Mouse (Mus musculus): Measurements from ENCODE around the gene Crip1. TPM values are rescaled to one million over a fixed set of nuclear protein-coding genes. Genes with fewer than 3 reads are reported as not detected.
"Not testable (repeated sequence)": the region's sequence is repeated elsewhere in the genome, so short reads cannot be mapped to it uniquely, and the experiment has no call there.

The Crip1 gene
- polyA plus RNA-seq, 1 experiment from 2014 or later = 181 TPM

- Histone ChIP-seq H3K4me3 (ENCODE audit: low read depth, low read length) (peak overlapping the region; percentile 4), H3K4me2 (ENCODE audit: low read depth, low read length) (peak overlapping the region; percentile 53), H3K27me3 (ENCODE audit: insufficient read depth, low read length) (peaks cover 29% of the 10 kb centered on the region), H3K9me3 (ENCODE audit: low read length) (no peaks in the 10 kb centered on the region), H3K36me3 (replicated peaks; ENCODE audit: insufficient read depth, low read length) (no peaks in the 10 kb centered on the region), H3K27ac (ENCODE audit: low read depth) (no peak overlapping the region), H3K9ac (replicated peaks) (no peak overlapping the region), H3K4me1 (ENCODE audit: insufficient read depth) (peaks cover 10% of the 10 kb centered on the region; the same call in 1 of the 2 replicates)
- TF ChIP-seq EP300 (IDR thresholded peaks at IDR 0.05; ENCODE audit: low read depth) = no peak
- peak; percentile 81 for TF ChIP-seq CTCF (IDR thresholded peaks at IDR 0.05; ENCODE audit: low read depth)
- ATAC-seq (peak; percentile 62), DNase-seq (peak; percentile 81)
- WGBS (ENCODE audit: insufficient replicate concordance) = 5% methylated on average over 56 of the region's 56 CpGs
Measured at GRCm38 (mm10) chr12:113187584-113188295, 41.6 kb downstream of the Crip1 start.

- no peak for TF ChIP-seq CTCF (IDR thresholded peaks at IDR 0.05; ENCODE audit: low read depth)
- no peak for TF ChIP-seq EP300 (IDR thresholded peaks at IDR 0.05; ENCODE audit: low read depth)
- Histone ChIP-seq H3K36me3 (replicated peaks; ENCODE audit: insufficient read depth, low read length) (no peaks in the 10 kb centered on the region), H3K27me3 (ENCODE audit: insufficient read depth, low read length) (peaks cover 29% of the 10 kb centered on the region), H3K9me3 (ENCODE audit: low read length) (no peaks in the 10 kb centered on the region), H3K4me1 (ENCODE audit: insufficient read depth) (peaks cover 10% of the 10 kb centered on the region; the same call in 1 of the 2 replicates), H3K9ac (replicated peaks) (no peak overlapping the region), H3K27ac (ENCODE audit: low read depth) (no peak overlapping the region), H3K4me2 (ENCODE audit: low read depth, low read length) (no peak overlapping the region), H3K4me3 (ENCODE audit: low read depth, low read length) (no peak overlapping the region; the same call in 1 of the 2 replicates)
- DNase-seq (no peak), ATAC-seq (no peak)
- WGBS (ENCODE audit: insufficient replicate concordance) = 89% methylated on average over 51 of the region's 51 CpGs
Measured at GRCm38 (mm10) chr12:113188349-113189055, 42.4 kb downstream of the Crip1 start.

GRCm38 (mm10) chr12:113193423-113193822, 47.3 kb downstream of the Crip1 start:
- ATAC-seq (no peak), DNase-seq (no peak)
- H3K36me3 ChIP-seq (replicated peaks; ENCODE audit: insufficient read depth, low read length) = no peaks in the 10 kb centered on the region
- no peak overlapping the region for H3K4me2 ChIP-seq (ENCODE audit: low read depth, low read length)
- no peak overlapping the region for H3K9ac ChIP-seq (replicated peaks)
- WGBS (ENCODE audit: insufficient replicate concordance) = 33% methylated on average over 2 of the region's 2 CpGs
- no peak overlapping the region for H3K4me3 ChIP-seq (ENCODE audit: low read depth, low read length)
- TF ChIP-seq CTCF (IDR thresholded peaks at IDR 0.05; ENCODE audit: low read depth) (no peak), EP300 (IDR thresholded peaks at IDR 0.05; ENCODE audit: low read depth) (no peak)
- H3K27me3 ChIP-seq (ENCODE audit: insufficient read depth, low read length) = no peaks in the 10 kb centered on the region
- H3K9me3 ChIP-seq (ENCODE audit: low read length) = no peaks in the 10 kb centered on the region; the same call in 1 of the 2 replicates
- no peaks in the 10 kb centered on the region for H3K4me1 ChIP-seq (ENCODE audit: insufficient read depth)
- no peak overlapping the region for H3K27ac ChIP-seq (ENCODE audit: low read depth)

- H3K36me3 ChIP-seq (replicated peaks; ENCODE audit: insufficient read depth, low read length); H3K4me3 ChIP-seq (ENCODE audit: low read depth, low read length); H3K9ac ChIP-seq (replicated peaks); DNase-seq; ATAC-seq; H3K27me3 ChIP-seq (ENCODE audit: insufficient read depth, low read length); H3K27ac ChIP-seq (ENCODE audit: low read depth); H3K4me1 ChIP-seq (ENCODE audit: insufficient read depth); H3K4me2 ChIP-seq (ENCODE audit: low read depth, low read length); H3K9me3 ChIP-seq (ENCODE audit: low read length): not testable (repeated sequence)
- WGBS (ENCODE audit: insufficient replicate concordance) = 93% methylated on average over 3 of the region's 6 CpGs
Measured at GRCm38 (mm10) chr12:113199132-113199531, 53.0 kb downstream of the Crip1 start.

- Histone ChIP-seq H3K27me3 (ENCODE audit: insufficient read depth, low read length) (no peaks in the 10 kb centered on the region), H3K27ac (ENCODE audit: low read depth) (no peak overlapping the region), H3K4me2 (ENCODE audit: low read depth, low read length) (no peak overlapping the region), H3K36me3 (replicated peaks; ENCODE audit: insufficient read depth, low read length) (no peaks in the 10 kb centered on the region), H3K9me3 (ENCODE audit: low read length) (no peaks in the 10 kb centered on the region), H3K4me1 (ENCODE audit: insufficient read depth) (no peaks in the 10 kb centered on the region), H3K4me3 (ENCODE audit: low read depth, low read length) (no peak overlapping the region), H3K9ac (replicated peaks) (no peak overlapping the region)
- WGBS (ENCODE audit: insufficient replicate concordance) = 82% methylated on average over 4 of the region's 4 CpGs
- TF ChIP-seq CTCF (IDR thresholded peaks at IDR 0.05; ENCODE audit: low read depth) (no peak), EP300 (IDR thresholded peaks at IDR 0.05; ENCODE audit: low read depth) (no peak)
- DNase-seq = no peak
- ATAC-seq = no peak
Measured at GRCm38 (mm10) chr12:113201301-113201700, 55.2 kb downstream of the Crip1 start.

GRCm38 (mm10) chr12:113202008-113202407, 55.9 kb downstream of the Crip1 start:
- no peak overlapping the region for H3K9ac ChIP-seq (replicated peaks)
- DNase-seq (no peak), ATAC-seq (no peak)
- H3K27ac ChIP-seq (ENCODE audit: low read depth) = no peak overlapping the region
- no peaks in the 10 kb centered on the region for H3K36me3 ChIP-seq (replicated peaks; ENCODE audit: insufficient read depth, low read length)
- H3K4me1 ChIP-seq (ENCODE audit: insufficient read depth) = no peaks in the 10 kb centered on the region
- TF ChIP-seq EP300 (IDR thresholded peaks at IDR 0.05; ENCODE audit: low read depth) (no peak), CTCF (IDR thresholded peaks at IDR 0.05; ENCODE audit: low read depth) (no peak)
- H3K4me2 ChIP-seq (ENCODE audit: low read depth, low read length) = no peak overlapping the region
- no peak overlapping the region for H3K4me3 ChIP-seq (ENCODE audit: low read depth, low read length)
- H3K27me3 ChIP-seq (ENCODE audit: insufficient read depth, low read length) = no peaks in the 10 kb centered on the region
- H3K9me3 ChIP-seq (ENCODE audit: low read length) = no peaks in the 10 kb centered on the region

Other genes with a start within 250 kb of the Crip1 start
- 0.14 and 0.22 TPM in 2 replicates for gene Jag2, start 216.5 kb upstream of the Crip1 start, polyA plus RNA-seq (2015; fragmentation: Nextera tagmentation; extraction: Ambion mirVana)
- gene Nudt14, start 204.2 kb upstream of the Crip1 start, polyA plus RNA-seq (2015; fragmentation: Nextera tagmentation; extraction: Ambion mirVana) = 30.0 and 30.6 TPM in 2 replicates
- 4.1 and 4.7 TPM in 2 replicates for gene Btbd6, start 169.8 kb upstream of the Crip1 start, polyA plus RNA-seq (2015; fragmentation: Nextera tagmentation; extraction: Ambion mirVana)
- 17.0 and 18.4 TPM in 2 replicates for gene Brf1, start 145.6 kb upstream of the Crip1 start, polyA plus RNA-seq (2015; fragmentation: Nextera tagmentation; extraction: Ambion mirVana)
- 3.9 and 4.0 TPM in 2 replicates for gene Pacs2, start 131.8 kb upstream of the Crip1 start, polyA plus RNA-seq (2015; fragmentation: Nextera tagmentation; extraction: Ambion mirVana)
- not detected in 2 replicates for gene Tex22, start 71.8 kb upstream of the Crip1 start, polyA plus RNA-seq (2015; fragmentation: Nextera tagmentation; extraction: Ambion mirVana)
- gene Mta1, start 48.0 kb upstream of the Crip1 start, polyA plus RNA-seq (2015; fragmentation: Nextera tagmentation; extraction: Ambion mirVana) = 3.6 and 3.9 TPM in 2 replicates
- 65.1 and 67.4 TPM in 2 replicates for gene Crip2, start 6.1 kb upstream of the Crip1 start, polyA plus RNA-seq (2015; fragmentation: Nextera tagmentation; extraction: Ambion mirVana)
- 3.9 and 4.6 TPM in 2 replicates for gene Tedc1, start 10.1 kb downstream of the Crip1 start, polyA plus RNA-seq (2015; fragmentation: Nextera tagmentation; extraction: Ambion mirVana)
- gene Tmem121, start 39.6 kb downstream of the Crip1 start, polyA plus RNA-seq (2015; fragmentation: Nextera tagmentation; extraction: Ambion mirVana) = 0.20 and 0.21 TPM in 2 replicates